Mouse (Mus musculus): ENCODE measurements around the gene Sipa1l3. TPM values are rescaled to one million over a fixed set of nuclear protein-coding genes. Genes with fewer than 3 reads are reported as not detected.

Sipa1l3 gene
- polyA plus RNA-seq, 1 experiment: 44.6 TPM

DNA sequence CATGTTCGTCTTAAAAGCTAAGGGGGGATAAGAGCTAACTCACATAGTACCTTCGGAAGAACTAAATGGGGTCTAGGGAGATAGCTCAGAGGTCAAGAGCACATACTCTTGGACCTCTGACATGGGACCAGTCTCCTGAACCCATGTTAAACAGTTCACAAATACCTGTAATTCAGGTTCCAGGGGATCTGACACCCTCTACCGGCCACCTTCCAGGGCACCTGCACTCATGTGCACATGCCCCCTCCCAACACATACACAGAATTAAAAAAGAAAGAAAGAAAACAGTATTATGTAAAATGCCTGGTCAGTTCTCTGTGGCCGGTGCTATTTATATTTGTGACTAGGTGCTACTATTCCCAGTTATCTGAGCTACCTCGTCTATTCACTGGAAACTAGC is 2.9 kb upstream of the Sipa1l3 start:
- Histone ChIP-seq H3K27me3 (replicated peaks; ENCODE audit: control insufficient read depth, insufficient read depth, low read length) (no peaks in the 10 kb centered on the region), H3K27ac (ENCODE audit: insufficient read depth, low read depth, low read length) (no peak overlapping the region), H3K4me1 (ENCODE audit: control insufficient read depth, insufficient read depth, low read length) (peaks cover 5% of the 10 kb centered on the region; the same call in 1 of the 2 replicates), H3K4me3 (ENCODE audit: insufficient read depth, low read depth, low read length) (no peak overlapping the region), H3K36me3 (ENCODE audit: control insufficient read depth, insufficient read depth, low read length) (no peaks in the 10 kb centered on the region)
- TF ChIP-seq POLR2A (IDR thresholded peaks at IDR 0.05; ENCODE audit: low read depth, low read length) (no peak), CTCF (conservative IDR thresholded peaks at IDR 0.05; ENCODE audit: insufficient read depth, insufficient read length, low read depth, low read length) (0 out of 2 replicates have a peak, but pooled peaks have one; percentile 27)
- WGBS: 69% methylated on average over 5 of the region's 5 CpGs
- DNase-seq: peak; percentile 21

DNA sequence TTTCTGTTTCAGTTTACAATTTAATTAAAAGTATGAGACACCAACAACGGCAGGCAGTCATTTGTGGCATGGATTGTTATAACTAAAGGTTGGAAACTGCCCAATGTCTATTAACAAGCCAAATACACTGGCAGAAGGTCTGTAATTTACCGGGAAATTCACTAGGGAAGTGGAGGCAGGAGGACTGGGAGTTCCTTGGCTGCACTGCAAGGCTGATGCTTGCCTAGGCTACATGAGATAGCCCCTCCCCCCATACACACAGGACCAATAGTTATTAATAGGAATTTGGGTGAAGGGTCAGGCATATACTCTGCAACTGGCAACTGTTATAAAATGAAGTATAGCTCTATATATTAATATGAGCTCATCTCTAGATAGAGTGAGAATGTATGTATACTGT is 2.4 kb upstream of the Sipa1l3 start:
- DNase-seq: no peak
- Histone ChIP-seq H3K4me3 (ENCODE audit: insufficient read depth, low read depth, low read length) (no peak overlapping the region), H3K36me3 (ENCODE audit: control insufficient read depth, insufficient read depth, low read length) (no peaks in the 10 kb centered on the region), H3K27me3 (replicated peaks; ENCODE audit: control insufficient read depth, insufficient read depth, low read length) (no peaks in the 10 kb centered on the region), H3K27ac (ENCODE audit: insufficient read depth, low read depth, low read length) (no peak overlapping the region), H3K4me1 (ENCODE audit: control insufficient read depth, insufficient read depth, low read length) (peaks cover 5% of the 10 kb centered on the region; the same call in 1 of the 2 replicates)
- WGBS: 77% methylated on average over 2 of the region's 2 CpGs
- TF ChIP-seq POLR2A (IDR thresholded peaks at IDR 0.05; ENCODE audit: low read depth, low read length) (no peak), CTCF (conservative IDR thresholded peaks at IDR 0.05; ENCODE audit: insufficient read depth, insufficient read length, low read depth, low read length) (no peak)

- DNase-seq: no peak
- TF ChIP-seq POLR2A (IDR thresholded peaks at IDR 0.05; ENCODE audit: low read depth, low read length) (no peak), CTCF (conservative IDR thresholded peaks at IDR 0.05; ENCODE audit: insufficient read depth, insufficient read length, low read depth, low read length) (no peak)
- H3K4me3 ChIP-seq (ENCODE audit: insufficient read depth, low read depth, low read length): peak overlapping the region; percentile 62
- H3K4me1 ChIP-seq (ENCODE audit: control insufficient read depth, insufficient read depth, low read length): peaks cover 5% of the 10 kb centered on the region; the same call in 1 of the 2 replicates
- H3K36me3 ChIP-seq (ENCODE audit: control insufficient read depth, insufficient read depth, low read length): no peaks in the 10 kb centered on the region
- H3K27ac ChIP-seq (ENCODE audit: insufficient read depth, low read depth, low read length): peak overlapping the region; percentile 1; the same call in 1 of the 2 replicates
- WGBS: 2% methylated on average over 19 of the region's 19 CpGs
- no peaks in the 10 kb centered on the region for H3K27me3 ChIP-seq (replicated peaks; ENCODE audit: control insufficient read depth, insufficient read depth, low read length)
Measured at GRCm38 (mm10) chr7:29519211-29519550, 740 bp upstream of the Sipa1l3 start.

DNA sequence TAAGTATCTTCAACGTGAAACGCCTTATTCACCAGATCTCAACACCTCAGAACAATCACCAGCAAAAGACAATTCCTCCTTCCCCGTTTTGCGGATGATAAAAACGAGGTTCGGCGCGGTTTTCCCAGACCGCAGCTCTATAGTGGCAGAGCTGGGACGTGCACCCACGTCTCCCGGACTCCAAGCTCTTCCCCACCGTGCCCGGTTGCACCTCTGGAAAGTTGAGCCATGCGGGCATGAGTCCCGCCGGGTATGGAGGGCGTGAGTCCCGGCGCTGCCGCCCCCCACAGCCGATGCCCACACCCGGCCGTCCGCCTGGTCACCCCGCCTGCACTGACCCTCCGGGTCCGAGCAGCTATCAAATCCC is 404 bp downstream of the Sipa1l3 start:
- WGBS: under 1% methylated on average over 28 of the region's 28 CpGs
- TF ChIP-seq POLR2A (IDR thresholded peaks at IDR 0.05; ENCODE audit: low read depth, low read length) (no peak), CTCF (conservative IDR thresholded peaks at IDR 0.05; ENCODE audit: insufficient read depth, insufficient read length, low read depth, low read length) (no peak)
- Histone ChIP-seq H3K4me3 (ENCODE audit: insufficient read depth, low read depth, low read length) (peak overlapping the region; percentile 98), H3K4me1 (ENCODE audit: control insufficient read depth, insufficient read depth, low read length) (peaks cover 5% of the 10 kb centered on the region; the same call in 1 of the 2 replicates), H3K27ac (ENCODE audit: insufficient read depth, low read depth, low read length) (peak overlapping the region; percentile 62), H3K36me3 (ENCODE audit: control insufficient read depth, insufficient read depth, low read length) (no peaks in the 10 kb centered on the region), H3K27me3 (replicated peaks; ENCODE audit: control insufficient read depth, insufficient read depth, low read length) (no peaks in the 10 kb centered on the region)
- DNase-seq: no peak

- Histone ChIP-seq H3K4me1 (ENCODE audit: control insufficient read depth, insufficient read depth, low read length) (peaks cover 10% of the 10 kb centered on the region; the same call in 1 of the 2 replicates), H3K4me3 (ENCODE audit: insufficient read depth, low read depth, low read length) (no peak overlapping the region), H3K36me3 (ENCODE audit: control insufficient read depth, insufficient read depth, low read length) (no peaks in the 10 kb centered on the region), H3K27me3 (replicated peaks; ENCODE audit: control insufficient read depth, insufficient read depth, low read length) (no peaks in the 10 kb centered on the region), H3K27ac (ENCODE audit: insufficient read depth, low read depth, low read length) (no peak overlapping the region)
- DNase-seq: no peak
- 58% methylated on average over 5 of the region's 5 CpGs for WGBS
- TF ChIP-seq POLR2A (IDR thresholded peaks at IDR 0.05; ENCODE audit: low read depth, low read length) (no peak), CTCF (conservative IDR thresholded peaks at IDR 0.05; ENCODE audit: insufficient read depth, insufficient read length, low read depth, low read length) (no peak)
Measured at GRCm38 (mm10) chr7:29517178-29517577, 1.3 kb downstream of the Sipa1l3 start.

- Histone ChIP-seq H3K4me3 (ENCODE audit: insufficient read depth, low read depth, low read length) (no peak overlapping the region), H3K36me3 (ENCODE audit: control insufficient read depth, insufficient read depth, low read length) (no peaks in the 10 kb centered on the region), H3K27ac (ENCODE audit: insufficient read depth, low read depth, low read length) (no peak overlapping the region), H3K27me3 (replicated peaks; ENCODE audit: control insufficient read depth, insufficient read depth, low read length) (no peaks in the 10 kb centered on the region), H3K4me1 (ENCODE audit: control insufficient read depth, insufficient read depth, low read length) (peaks cover 15% of the 10 kb centered on the region)
- TF ChIP-seq POLR2A (IDR thresholded peaks at IDR 0.05; ENCODE audit: low read depth, low read length): no peak
- no peak for TF ChIP-seq CTCF (conservative IDR thresholded peaks at IDR 0.05; ENCODE audit: insufficient read depth, insufficient read length, low read depth, low read length)
- no peak for DNase-seq
- WGBS: 87% methylated on average over 3 of the region's 3 CpGs
Measured at GRCm38 (mm10) chr7:29515652-29516051, 2.8 kb downstream of the Sipa1l3 start.

GRCm38 (mm10) chr7:29512729-29513128 is 5.7 kb downstream of the Sipa1l3 start:
- TF ChIP-seq CTCF (conservative IDR thresholded peaks at IDR 0.05; ENCODE audit: insufficient read depth, insufficient read length, low read depth, low read length): no peak
- no peak for TF ChIP-seq POLR2A (IDR thresholded peaks at IDR 0.05; ENCODE audit: low read depth, low read length)
- Histone ChIP-seq H3K36me3 (ENCODE audit: control insufficient read depth, insufficient read depth, low read length) (no peaks in the 10 kb centered on the region), H3K27ac (ENCODE audit: insufficient read depth, low read depth, low read length) (0 out of 2 replicates have a peak overlapping the region, but pooled peaks have one; percentile 8), H3K4me1 (ENCODE audit: control insufficient read depth, insufficient read depth, low read length) (peaks cover 19% of the 10 kb centered on the region), H3K4me3 (ENCODE audit: insufficient read depth, low read depth, low read length) (no peak overlapping the region), H3K27me3 (replicated peaks; ENCODE audit: control insufficient read depth, insufficient read depth, low read length) (no peaks in the 10 kb centered on the region)
- 47% methylated on average over 4 of the region's 4 CpGs for WGBS
- peak; percentile 19 for DNase-seq

All from kidney, adult 2 months (tissue).